Mouse (Mus musculus): ENCODE results near the gene Plppr1. TPM values are rescaled to one million over a fixed set of nuclear protein-coding genes. Genes with fewer than 3 reads are reported as not detected.

The Plppr1 gene
- total and polyA plus RNA-seq, 3 experiments = not detected

- Histone ChIP-seq H3K4me3 (ENCODE audit: control insufficient read depth in 1 of 2, insufficient read depth in 1 of 2, low read depth in 2 of 2, low read length in 2 of 2) (no peak overlapping the region), H3K4me1 (ENCODE audit: control insufficient read depth in 1 of 2, insufficient read depth in 2 of 2, low read length in 2 of 2) (no peaks in the 10 kb centered on the region), H3K27me3 (ENCODE audit: control insufficient read depth in 1 of 2, insufficient read depth in 2 of 2, low read length in 2 of 2) (no peaks in the 10 kb centered on the region; a peak in 1 of 4 replicates), H3K9me3 (replicated peaks; ENCODE audit: insufficient read depth, low read length) (no peaks in the 10 kb centered on the region), H3K36me3 (ENCODE audit: control insufficient read depth in 1 of 2, insufficient read depth in 2 of 2, low read length in 2 of 2) (no peaks in the 10 kb centered on the region), H3K27ac (ENCODE audit: control insufficient read depth, low read depth, low read length) (no peak overlapping the region), H3K9ac (ENCODE audit: control insufficient read depth, low read depth, low read length, poor library complexity, severe bottlenecking) (no peak overlapping the region), H3K79me2 (ENCODE audit: control insufficient read depth, insufficient read depth, low read length, poor library complexity) (no peaks in the 10 kb centered on the region)
- DNase-seq (ENCODE audit: low read depth, low spot score) = no peak
- TF ChIP-seq RCOR1 (IDR thresholded peaks at IDR 0.05; ENCODE audit: low read depth, low read length) (no peak), ELF1 (IDR thresholded peaks at IDR 0.05; ENCODE audit: low read depth, low read length) (no peak), CHD2 (IDR thresholded peaks at IDR 0.05; ENCODE audit: low read length) (no peak), UBTF (IDR thresholded peaks at IDR 0.05; ENCODE audit: borderline replicate concordance, insufficient read depth, low read depth, low read length) (no peak), NELFE (IDR thresholded peaks at IDR 0.05; ENCODE audit: low read depth, low read length) (no peak), POLR2AphosphoS5 (IDR thresholded peaks at IDR 0.05; ENCODE audit: borderline replicate concordance, low read depth, low read length) (no peak), MXI1 (IDR thresholded peaks at IDR 0.05; ENCODE audit: low read depth, low read length) (no peak), CHD1 (IDR thresholded peaks at IDR 0.05; ENCODE audit: low read depth, low read length) (no peak), ZC3H11A (IDR thresholded peaks at IDR 0.05; ENCODE audit: low read depth, low read length) (no peak), MAZ (IDR thresholded peaks at IDR 0.05; ENCODE audit: low read depth, low read length) (no peak), JUND (IDR thresholded peaks at IDR 0.05; ENCODE audit: low read depth, low read length) (no peak), E2F4 (IDR thresholded peaks at IDR 0.05; ENCODE audit: borderline replicate concordance, low read depth, low read length) (no peak)
Measured at GRCm38 (mm10) chr4:49285340-49286196, 226.5 kb downstream of the Plppr1 start.

GRCm38 (mm10) chr4:49286197-49286492 lies 227.1 kb downstream of the Plppr1 start:
- Histone ChIP-seq H3K4me1 (ENCODE audit: control insufficient read depth in 1 of 2, insufficient read depth in 2 of 2, low read length in 2 of 2) (no peaks in the 10 kb centered on the region), H3K4me3 (ENCODE audit: control insufficient read depth in 1 of 2, insufficient read depth in 1 of 2, low read depth in 2 of 2, low read length in 2 of 2) (no peak overlapping the region), H3K27me3 (ENCODE audit: control insufficient read depth in 1 of 2, insufficient read depth in 2 of 2, low read length in 2 of 2) (no peaks in the 10 kb centered on the region; a peak in 1 of 4 replicates), H3K79me2 (ENCODE audit: control insufficient read depth, insufficient read depth, low read length, poor library complexity) (no peaks in the 10 kb centered on the region), H3K9ac (ENCODE audit: control insufficient read depth, low read depth, low read length, poor library complexity, severe bottlenecking) (no peak overlapping the region), H3K36me3 (ENCODE audit: control insufficient read depth in 1 of 2, insufficient read depth in 2 of 2, low read length in 2 of 2) (no peaks in the 10 kb centered on the region), H3K9me3 (replicated peaks; ENCODE audit: insufficient read depth, low read length) (no peaks in the 10 kb centered on the region), H3K27ac (ENCODE audit: control insufficient read depth, low read depth, low read length) (no peak overlapping the region)
- DNase-seq (ENCODE audit: low read depth, low spot score) = no peak
- TF ChIP-seq SMC3 (IDR thresholded peaks at IDR 0.05; ENCODE audit: low read depth, low read length) = no peak
- TF ChIP-seq TCF12 (IDR thresholded peaks at IDR 0.05; ENCODE audit: low read depth, low read length) = no peak
- TF ChIP-seq MAX (IDR thresholded peaks at IDR 0.05; ENCODE audit: low read length) = no peak

Data from MEL (cell line).